Mouse (Mus musculus) heart, embryonic 16.5 days (tissue): ENCODE measurements around the gene Pdik1l. TPM values are rescaled to one million over a fixed set of nuclear protein-coding genes. Genes with fewer than 3 reads are reported as not detected.
"Not testable (repeated sequence)": the region's sequence is repeated elsewhere in the genome, so short reads cannot be mapped to it uniquely, and the experiment has no call there.

Experiments
- ATAC-seq: fragments of 200-750 bp; cut with Nextera tagmentation; replicated peaks from 2 replicates; pipeline ENCODE4 v1.8.0; 2017; ENCODE audit warnings: moderate number of reproducible peaks; ENCODE audit not compliant: insufficient read depth, low FRiP score; ENCODE audit errors: extremely low read depth
- H3K27ac ChIP-seq: fragments of 300-500 bp; sonication (generic); 2 replicates; pipeline ENCODE4 v1.5.1; 2014; ENCODE audit warnings: mild to moderate bottlenecking, low read length, control low read depth, moderate library complexity
- H3K27me3 ChIP-seq: fragments of 300-500 bp; sonication (generic); 2 replicates; pipeline ENCODE4 v1.6.1; 2014; ENCODE audit warnings: low read length, mixed read lengths; ENCODE audit not compliant: control insufficient read depth, insufficient read depth
- H3K36me3 ChIP-seq: fragments of 300-500 bp; sonication (generic); 2 replicates; pipeline ENCODE4 v1.6.1; 2014; ENCODE audit not compliant: control insufficient read depth, insufficient read depth
- H3K4me1 ChIP-seq: fragments of 300-500 bp; sonication (generic); 2 replicates; pipeline ENCODE4 v1.6.1; 2014; ENCODE audit warnings: low read length, mixed read lengths; ENCODE audit not compliant: control insufficient read depth, insufficient read depth
- H3K4me2 ChIP-seq: fragments of 300-500 bp; sonication (generic); 2 replicates; pipeline ENCODE4 v1.6.1; 2014; ENCODE audit warnings: low read depth, mild to moderate bottlenecking, control low read depth, low read length
- H3K4me3 ChIP-seq: fragments of 300-500 bp; sonication (generic); 2 replicates; pipeline ENCODE4 v1.5.1; 2014; ENCODE audit warnings: mild to moderate bottlenecking, control low read depth, low read length
- H3K9ac ChIP-seq: fragments of 300-500 bp; sonication (generic); 2 replicates; pipeline ENCODE4 v1.6.1; 2014; ENCODE audit warnings: low read length, control low read depth
- H3K9me3 ChIP-seq: fragments of 300-500 bp; sonication (generic); replicated peaks from 2 replicates; pipeline ENCODE4 v1.6.1; 2016; ENCODE audit warnings: low read length; ENCODE audit not compliant: control insufficient read depth
- WGBS: fragments of 180-500 bp; shearing (Covaris S2); extraction: QIAGEN DNeasy Blood & Tissue Kit; methylation state at CpG from one replicate; pipeline ENCODE4 v1.1.7; 2014; 5-methylcytosine and 5-hydroxymethylcytosine counted together
- polyA plus RNA-seq: library from polyadenylated mRNA; unstranded; fragments of >200 nt; fragmentation: Nextera tagmentation; extraction: Ambion mirVana; gene quantifications from 2 replicates; pipeline ENCODE4 v1.2.1, GENCODE M21; 2015

Pdik1l gene
- polyA plus RNA-seq, 1 experiment from 2014 or later = 13.0 TPM

DNA sequence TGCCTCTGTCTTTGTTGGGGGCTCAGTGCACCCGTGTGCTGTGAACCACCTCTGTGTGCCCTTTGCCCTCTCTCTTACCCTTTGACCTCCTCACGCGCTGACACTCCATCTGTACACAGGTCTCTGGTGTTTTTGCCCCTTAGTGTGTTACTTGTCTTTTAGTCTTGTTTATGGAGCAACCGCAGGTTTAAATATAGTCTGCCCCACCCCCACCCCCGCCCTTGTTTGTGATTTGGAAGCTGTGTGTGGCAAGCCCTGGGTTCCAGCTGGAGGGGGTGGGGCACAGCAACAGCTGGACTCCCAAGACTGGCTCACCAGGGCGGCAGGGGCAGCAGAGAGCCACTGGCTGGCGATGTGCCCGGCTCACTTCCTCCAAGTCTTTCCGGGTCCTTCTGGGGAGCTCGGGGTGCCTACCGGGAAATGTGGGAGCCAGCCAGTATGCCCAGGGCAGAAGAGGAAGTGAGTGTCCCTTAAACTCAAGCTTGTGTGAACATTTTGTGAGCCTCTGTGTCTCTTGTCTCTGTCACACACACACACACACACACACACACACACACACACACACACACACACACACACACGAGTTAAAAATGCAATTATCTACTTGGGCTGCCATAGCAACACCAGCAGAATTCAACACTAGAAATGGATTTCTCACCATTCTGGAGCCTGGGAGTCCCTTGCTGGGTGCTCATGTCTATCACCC, 19.8 kb upstream of the Pdik1l start:
- ATAC-seq = peak; percentile 76
- Histone ChIP-seq H3K27ac (peak overlapping the region; percentile 54), H3K9ac (peak overlapping the region; percentile 28; the same call in 1 of the 2 replicates), H3K4me3 (no peak overlapping the region), H3K4me2 (peak overlapping the region; percentile 49), H3K36me3 (no peaks in the 10 kb centered on the region), H3K9me3 (no peaks in the 10 kb centered on the region), H3K27me3 (no peaks in the 10 kb centered on the region), H3K4me1 (peaks cover 19% of the 10 kb centered on the region)
- 7% methylated on average over 12 of the region's 12 CpGs for WGBS

GRCm38 (mm10) chr4:134306963-134307362, 19.3 kb upstream of the Pdik1l start:
- H3K9me3 ChIP-seq = no peaks in the 10 kb centered on the region
- no peaks in the 10 kb centered on the region for H3K27me3 ChIP-seq
- no peak overlapping the region for H3K4me3 ChIP-seq
- no peaks in the 10 kb centered on the region for H3K36me3 ChIP-seq
- H3K27ac ChIP-seq = peak overlapping the region; percentile 54
- peaks cover 25% of the 10 kb centered on the region for H3K4me1 ChIP-seq
- 61% methylated on average over 2 of the region's 2 CpGs for WGBS
- H3K9ac ChIP-seq = no peak overlapping the region; the same call in 1 of the 2 replicates
- H3K4me2 ChIP-seq = peak overlapping the region; percentile 49
- ATAC-seq = no peak

GRCm38 (mm10) chr4:134302084-134302483, 14.4 kb upstream of the Pdik1l start:
- 56% methylated on average over 5 of the region's 5 CpGs for WGBS

GRCm38 (mm10) chr4:134300316-134300715, 12.6 kb upstream of the Pdik1l start:
- ATAC-seq = peak; percentile 74
- 36% methylated on average over 9 of the region's 9 CpGs for WGBS
- Histone ChIP-seq H3K36me3 (no peaks in the 10 kb centered on the region), H3K9ac (peak overlapping the region; percentile 35), H3K27me3 (no peaks in the 10 kb centered on the region), H3K27ac (peak overlapping the region; percentile 91), H3K9me3 (0 out of 2 replicates have a peak, but pooled peaks cover 3% of the 10 kb centered on the region), H3K4me1 (peaks cover 34% of the 10 kb centered on the region), H3K4me2 (peak overlapping the region; percentile 45), H3K4me3 (no peak overlapping the region)

More at GRCm38 (mm10) chr4:134302084-134302483, 14.4 kb upstream of the Pdik1l start:
- Histone ChIP-seq H3K4me2 (no peak overlapping the region), H3K36me3 (no peaks in the 10 kb centered on the region), H3K27me3 (no peaks in the 10 kb centered on the region), H3K9ac (no peak overlapping the region; the same call in 1 of the 2 replicates), H3K9me3 (no peaks in the 10 kb centered on the region), H3K4me1 (peaks cover 42% of the 10 kb centered on the region), H3K4me3 (no peak overlapping the region), H3K27ac (peak overlapping the region; percentile 72)
- ATAC-seq = no peak

GRCm38 (mm10) chr4:134299498-134299810, 11.8 kb upstream of the Pdik1l start:
- H3K27ac ChIP-seq = peak overlapping the region; percentile 91
- H3K36me3 ChIP-seq = no peaks in the 10 kb centered on the region
- H3K9me3 ChIP-seq = 0 out of 2 replicates have a peak, but pooled peaks cover 3% of the 10 kb centered on the region
- H3K4me2 ChIP-seq = peak overlapping the region; percentile 45
- 30% methylated on average over 4 of the region's 4 CpGs for WGBS
- no peaks in the 10 kb centered on the region for H3K27me3 ChIP-seq
- peak overlapping the region; percentile 52; the same call in 1 of the 2 replicates for H3K9ac ChIP-seq
- H3K4me1 ChIP-seq = peaks cover 35% of the 10 kb centered on the region
- ATAC-seq = peak; percentile 74
- H3K4me3 ChIP-seq = peak overlapping the region; percentile 15; the same call in 1 of the 2 replicates

DNA sequence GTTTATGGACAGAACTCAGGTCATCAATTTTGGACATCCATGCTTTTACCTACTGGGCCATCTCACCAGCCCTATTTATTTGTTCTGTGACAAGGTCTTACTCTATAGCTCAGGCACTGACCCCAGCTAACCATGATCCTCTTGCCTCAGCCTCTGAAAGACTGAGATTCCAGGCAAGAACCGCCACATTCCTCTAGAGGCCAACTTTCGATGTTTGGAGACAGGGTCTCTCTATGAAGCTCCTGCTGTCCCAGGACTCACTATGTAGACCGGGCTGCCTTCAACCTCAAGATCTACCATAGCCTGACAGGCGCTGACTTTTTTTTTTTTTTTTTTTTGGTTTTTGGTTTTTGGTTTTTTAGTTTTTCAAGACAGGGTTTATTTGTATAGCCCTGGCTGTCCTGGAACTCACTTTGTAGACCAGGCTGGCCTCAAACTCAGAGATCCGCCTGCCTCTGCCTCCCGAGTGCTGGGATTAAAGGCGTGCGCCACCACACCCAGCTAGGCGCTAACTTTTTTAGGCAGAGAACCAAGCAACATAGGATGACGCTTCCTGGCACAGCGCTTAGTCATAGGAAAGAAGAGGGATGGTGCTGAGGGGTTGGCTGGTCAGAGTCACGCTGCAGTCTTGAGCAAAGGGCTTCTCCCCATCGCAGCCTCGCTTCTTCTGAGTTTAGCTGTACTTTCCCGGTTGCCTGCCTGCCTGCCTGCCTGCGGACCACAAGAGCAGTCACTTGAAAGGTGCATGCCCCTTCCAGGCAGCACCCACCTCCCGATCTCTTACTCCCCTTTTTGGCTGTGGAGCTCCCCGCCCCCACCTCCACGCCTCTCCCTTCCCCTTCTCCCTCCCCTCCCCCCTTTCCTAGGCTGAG, 11.2 kb upstream of the Pdik1l start:
- no peak for ATAC-seq
- no peaks in the 10 kb centered on the region for H3K27me3 ChIP-seq
- peaks cover 40% of the 10 kb centered on the region for H3K4me1 ChIP-seq
- no peaks in the 10 kb centered on the region for H3K36me3 ChIP-seq
- H3K4me2 ChIP-seq = peak overlapping the region; percentile 45
- 0 out of 2 replicates have a peak, but pooled peaks cover 3% of the 10 kb centered on the region for H3K9me3 ChIP-seq
- H3K9ac ChIP-seq = peak overlapping the region; percentile 52
- 57% methylated on average over 19 of the region's 19 CpGs for WGBS
- H3K4me3 ChIP-seq = peak overlapping the region; percentile 15; the same call in 1 of the 2 replicates
- peak overlapping the region; percentile 91 for H3K27ac ChIP-seq

- 0 out of 2 replicates have a peak, but pooled peaks cover 3% of the 10 kb centered on the region for H3K9me3 ChIP-seq
- H3K27ac ChIP-seq = no peak overlapping the region
- no peak overlapping the region for H3K4me3 ChIP-seq
- H3K9ac ChIP-seq = no peak overlapping the region
- H3K4me1 ChIP-seq = peaks cover 46% of the 10 kb centered on the region
- H3K4me2 ChIP-seq = no peak overlapping the region
- no peak for ATAC-seq
- WGBS = 93% methylated on average over 8 of the region's 8 CpGs
- H3K36me3 ChIP-seq = no peaks in the 10 kb centered on the region
- H3K27me3 ChIP-seq = no peaks in the 10 kb centered on the region
These were observed 9.7 kb upstream of the Pdik1l start for GRCm38 (mm10) chr4:134297369-134297768.

GRCm38 (mm10) chr4:134296523-134296922, 8.8 kb upstream of the Pdik1l start:
- H3K27me3 ChIP-seq = no peaks in the 10 kb centered on the region
- H3K4me3 ChIP-seq = no peak overlapping the region
- H3K27ac ChIP-seq = no peak overlapping the region
- no peak overlapping the region for H3K9ac ChIP-seq
- 89% methylated on average over 4 of the region's 4 CpGs for WGBS
- no peak for ATAC-seq
- H3K4me1 ChIP-seq = peaks cover 47% of the 10 kb centered on the region
- 0 out of 2 replicates have a peak, but pooled peaks cover 3% of the 10 kb centered on the region for H3K9me3 ChIP-seq
- H3K36me3 ChIP-seq = no peaks in the 10 kb centered on the region
- H3K4me2 ChIP-seq = no peak overlapping the region

DNA sequence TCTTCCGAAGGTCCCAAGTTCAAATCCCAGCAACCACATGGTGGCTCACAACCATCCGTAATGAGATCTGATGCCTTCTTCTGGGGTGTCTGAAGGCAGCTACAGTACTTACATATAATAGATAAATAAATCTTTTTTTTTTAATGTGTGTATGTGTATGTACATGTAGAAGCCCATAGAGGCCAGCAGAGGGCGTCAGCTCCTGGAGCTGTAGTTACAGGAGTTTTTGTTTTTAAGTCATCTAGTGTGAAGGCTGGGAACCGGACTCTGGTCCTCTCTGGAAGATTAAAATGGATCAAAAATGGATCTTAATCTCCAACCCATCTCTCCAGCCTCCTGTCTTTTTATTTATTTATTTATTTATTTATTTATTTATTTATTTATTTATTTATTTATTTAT, 8.4 kb upstream of the Pdik1l start:
- not testable (repeated sequence) for H3K9me3 ChIP-seq, H3K4me3 ChIP-seq, H3K36me3 ChIP-seq, H3K4me2 ChIP-seq, ATAC-seq, H3K27me3 ChIP-seq, H3K27ac ChIP-seq, H3K9ac ChIP-seq
- WGBS = 86% methylated on average over 4 of the region's 4 CpGs
- H3K4me1 ChIP-seq = peaks cover 47% of the 10 kb centered on the region
